Mouse (Mus musculus): Measurements from ENCODE around the gene Dynlt1b.
"Not testable (repeated sequence)": the region's sequence is repeated elsewhere in the genome, so short reads cannot be mapped to it uniquely, and the experiment has no call there.

Gene Dynlt1b

DNA sequence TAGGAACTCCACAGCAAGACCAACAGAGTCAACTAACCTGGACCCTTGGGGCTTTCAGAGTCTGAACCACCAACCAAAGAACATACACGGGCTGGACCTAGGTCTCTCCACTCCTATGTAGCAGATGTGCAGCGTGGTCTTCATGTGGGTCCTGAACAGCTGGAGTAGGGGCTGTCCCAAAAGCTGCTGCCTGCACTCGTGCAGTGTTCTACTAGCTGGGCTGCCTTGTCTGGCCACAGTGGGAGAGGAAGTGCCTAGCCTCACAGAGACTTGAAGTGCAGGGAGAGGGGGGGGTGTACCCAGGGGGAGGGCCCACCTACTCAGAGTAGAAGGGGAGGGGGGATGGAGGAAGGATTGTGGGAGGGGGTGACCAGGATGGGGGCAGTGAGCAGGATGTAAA, 7.1 kb upstream of the Dynlt1b start:
- DNase-seq (ENCODE audit: low spot score), result not testable (repeated sequence)

DNA sequence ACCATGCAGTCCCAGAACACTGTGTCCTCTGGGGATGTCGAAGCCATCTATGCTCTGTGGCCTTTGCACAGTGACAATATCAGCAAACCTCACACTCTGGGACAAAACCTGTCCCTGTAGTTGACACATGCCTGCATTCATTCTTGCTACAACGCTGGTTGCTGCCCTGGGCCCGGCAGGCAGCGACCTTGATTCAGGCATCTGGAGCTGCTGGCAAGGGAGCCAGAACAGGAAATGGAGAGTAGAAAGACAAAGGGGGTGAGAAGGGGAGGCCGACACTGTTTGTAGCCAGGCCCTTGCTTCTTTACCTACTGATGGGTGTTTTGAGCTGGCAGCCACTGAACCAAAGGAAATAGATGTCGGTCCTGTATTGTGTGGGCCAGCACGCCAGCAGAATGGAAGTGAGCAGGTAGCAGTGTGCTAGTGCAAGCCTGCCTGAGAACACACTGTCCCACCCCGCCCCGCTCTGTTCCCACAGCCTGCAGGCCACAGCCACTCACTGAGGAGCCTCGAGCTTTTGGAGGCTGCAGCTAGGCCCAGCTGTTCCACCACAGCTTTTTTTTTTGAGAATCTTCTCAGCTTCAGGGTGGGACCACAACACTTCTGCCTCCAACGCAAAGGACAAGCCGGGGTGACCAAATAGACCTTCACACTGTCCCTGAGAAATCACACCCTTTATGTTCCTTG, 5.5 kb upstream of the Dynlt1b start:
- not testable (repeated sequence) for DNase-seq (ENCODE audit: low spot score)

DNA sequence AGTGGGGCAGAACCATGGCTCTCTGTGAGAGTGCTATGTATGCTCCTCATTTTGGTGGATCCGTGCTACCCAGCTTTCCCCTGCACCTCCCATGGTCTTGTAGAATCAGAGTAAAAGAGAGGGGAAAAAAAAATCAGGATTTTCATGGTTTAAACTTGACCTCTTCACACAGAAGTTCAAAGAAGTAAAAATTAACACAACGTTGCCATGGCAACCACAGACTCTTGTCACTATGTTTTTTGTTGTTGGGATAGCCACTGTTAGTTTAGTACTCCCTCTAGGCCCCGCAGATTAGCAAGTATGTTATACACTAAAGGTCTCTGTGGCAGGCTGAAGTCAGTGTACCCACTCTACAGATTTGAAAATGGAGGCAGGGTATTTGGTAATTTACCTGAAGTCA, 4.6 kb upstream of the Dynlt1b start:
- DNase-seq (ENCODE audit: low spot score), result not testable (repeated sequence)

- not testable (repeated sequence) for DNase-seq (ENCODE audit: low spot score)
Measured at GRCm38 (mm10) chr17:6426869-6427268, 3.0 kb upstream of the Dynlt1b start.

DNA sequence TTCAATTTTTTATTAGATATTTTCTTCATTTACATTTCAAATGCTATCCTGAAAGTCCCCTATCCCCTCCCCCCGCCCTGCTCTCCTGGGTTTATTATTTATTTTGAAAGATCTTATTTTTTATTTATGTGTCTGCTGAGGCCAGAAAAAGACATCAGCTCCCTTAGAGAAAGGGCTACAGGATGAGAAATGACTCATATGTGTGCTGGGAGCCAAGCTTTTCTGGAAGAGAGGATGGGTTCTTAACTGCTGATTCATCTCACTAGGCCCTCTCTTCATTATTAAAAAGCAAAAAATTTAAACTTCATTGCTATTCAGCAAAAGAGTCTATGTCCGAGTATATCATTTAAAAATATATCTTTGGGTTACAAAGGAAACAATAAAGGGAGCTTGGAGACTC, 986 bp upstream of the Dynlt1b start:
- not testable (repeated sequence) for DNase-seq (ENCODE audit: low spot score)

DNA sequence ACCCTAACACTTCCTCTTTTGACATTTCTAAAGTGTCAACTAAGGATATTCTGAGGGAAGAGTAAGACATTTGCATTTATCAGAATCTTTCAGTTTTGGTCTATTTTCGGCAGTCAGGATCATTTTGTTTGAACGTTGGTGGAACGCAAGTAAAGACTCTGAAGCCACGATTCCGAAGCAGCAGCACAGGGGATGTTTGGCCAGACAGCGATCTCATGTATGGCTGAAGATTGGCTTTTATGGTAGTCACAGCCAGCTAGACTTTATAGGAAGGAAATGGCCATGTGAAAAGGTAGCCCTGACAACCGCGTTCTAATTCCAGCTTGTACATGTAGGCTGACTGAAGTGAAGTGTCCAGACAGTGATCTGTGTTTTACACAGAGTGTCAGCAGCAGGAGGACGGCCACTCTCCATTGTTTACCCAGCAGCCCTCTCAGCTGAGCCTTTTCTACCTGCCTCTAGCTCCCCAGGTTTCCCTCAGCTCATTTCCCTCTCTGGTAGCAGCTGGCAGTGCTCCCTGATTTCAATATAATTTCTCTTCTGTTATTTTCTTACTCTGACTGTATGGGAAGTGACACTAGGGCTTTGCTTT, 594 bp downstream of the Dynlt1b start:
- not testable (repeated sequence) for DNase-seq (ENCODE audit: low spot score)

DNA sequence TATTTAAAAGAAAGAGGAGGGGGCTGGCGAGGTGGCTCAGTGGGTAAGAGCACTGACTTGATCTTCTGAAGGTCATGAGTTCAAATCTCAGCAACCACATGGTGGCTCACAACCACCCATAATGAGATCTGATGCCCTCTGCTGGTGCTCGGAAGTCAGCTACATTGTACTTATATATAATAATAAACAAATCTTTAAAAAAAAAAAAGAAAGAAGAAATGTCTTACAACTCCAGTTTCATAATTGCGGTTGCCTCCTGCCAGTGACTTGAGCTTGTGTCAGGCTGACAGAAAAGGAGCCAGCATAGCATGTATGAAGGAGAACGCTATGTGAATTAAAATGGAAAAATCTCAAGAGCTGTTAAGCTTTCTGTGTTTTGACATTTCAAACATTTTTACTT, 2.5 kb downstream of the Dynlt1b start:
- DNase-seq (ENCODE audit: low spot score), result not testable (repeated sequence)

GRCm38 (mm10) chr17:6433691-6434090, 3.8 kb downstream of the Dynlt1b start:
- DNase-seq (ENCODE audit: low spot score), result not testable (repeated sequence)

GRCm38 (mm10) chr17:6438080-6438479, 8.2 kb downstream of the Dynlt1b start:
- not testable (repeated sequence) for DNase-seq (ENCODE audit: low spot score)

DNA sequence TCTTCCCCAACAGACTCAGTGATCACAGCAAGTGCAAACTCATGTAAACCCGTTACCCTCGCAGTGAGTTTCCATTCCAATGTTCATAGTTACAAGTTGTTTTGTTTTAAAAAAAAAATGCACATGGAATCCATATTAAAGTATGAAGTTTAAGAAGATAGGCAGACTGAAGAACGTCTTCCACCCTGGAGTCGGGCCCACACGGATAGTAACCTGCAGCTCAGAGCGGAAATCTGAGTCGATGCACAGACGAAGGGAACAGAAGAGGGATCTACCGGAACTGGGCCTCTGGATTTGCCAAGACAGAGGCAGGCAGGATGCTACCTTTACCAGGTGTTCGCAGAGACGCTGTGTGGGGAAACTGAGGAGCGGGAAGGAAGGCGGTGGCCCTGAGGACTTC, 10.0 kb downstream of the Dynlt1b start:
- not testable (repeated sequence) for DNase-seq (ENCODE audit: low spot score)

DNA sequence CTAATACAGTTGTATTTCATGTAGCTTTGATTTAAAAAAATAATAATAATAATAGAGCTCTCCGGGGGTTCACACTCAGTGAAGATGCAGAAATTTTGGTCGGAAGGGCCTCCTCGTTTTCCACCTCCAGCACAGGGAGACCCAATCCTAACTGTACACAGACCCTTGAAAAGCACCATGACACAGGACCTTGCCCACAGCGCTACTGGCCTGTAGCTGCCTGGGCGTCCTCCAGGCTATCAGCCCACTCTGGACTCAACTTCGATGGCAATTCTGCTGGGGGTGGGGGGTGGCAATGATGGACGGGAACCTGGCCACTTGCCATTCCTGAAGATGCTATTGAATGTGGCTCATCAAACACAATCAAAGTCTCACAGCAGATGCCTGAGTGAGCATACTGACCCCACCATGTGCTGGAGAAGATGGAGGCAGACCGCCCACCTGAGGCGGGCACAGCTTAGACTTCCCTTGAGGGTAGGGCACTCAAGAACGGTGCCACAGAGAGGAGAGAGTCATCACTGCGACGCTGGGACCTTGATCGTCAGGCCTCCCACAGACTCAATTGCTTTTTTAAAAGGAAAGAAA, 10.7 kb downstream of the Dynlt1b start:
- not testable (repeated sequence) for DNase-seq (ENCODE audit: low spot score)

- DNase-seq (ENCODE audit: low spot score), result not testable (repeated sequence)
Measured at GRCm38 (mm10) chr17:6441254-6441653, 11.3 kb downstream of the Dynlt1b start.

GRCm38 (mm10) chr17:6442513-6442912, 12.6 kb downstream of the Dynlt1b start:
- not testable (repeated sequence) for DNase-seq (ENCODE audit: low spot score)

DNA sequence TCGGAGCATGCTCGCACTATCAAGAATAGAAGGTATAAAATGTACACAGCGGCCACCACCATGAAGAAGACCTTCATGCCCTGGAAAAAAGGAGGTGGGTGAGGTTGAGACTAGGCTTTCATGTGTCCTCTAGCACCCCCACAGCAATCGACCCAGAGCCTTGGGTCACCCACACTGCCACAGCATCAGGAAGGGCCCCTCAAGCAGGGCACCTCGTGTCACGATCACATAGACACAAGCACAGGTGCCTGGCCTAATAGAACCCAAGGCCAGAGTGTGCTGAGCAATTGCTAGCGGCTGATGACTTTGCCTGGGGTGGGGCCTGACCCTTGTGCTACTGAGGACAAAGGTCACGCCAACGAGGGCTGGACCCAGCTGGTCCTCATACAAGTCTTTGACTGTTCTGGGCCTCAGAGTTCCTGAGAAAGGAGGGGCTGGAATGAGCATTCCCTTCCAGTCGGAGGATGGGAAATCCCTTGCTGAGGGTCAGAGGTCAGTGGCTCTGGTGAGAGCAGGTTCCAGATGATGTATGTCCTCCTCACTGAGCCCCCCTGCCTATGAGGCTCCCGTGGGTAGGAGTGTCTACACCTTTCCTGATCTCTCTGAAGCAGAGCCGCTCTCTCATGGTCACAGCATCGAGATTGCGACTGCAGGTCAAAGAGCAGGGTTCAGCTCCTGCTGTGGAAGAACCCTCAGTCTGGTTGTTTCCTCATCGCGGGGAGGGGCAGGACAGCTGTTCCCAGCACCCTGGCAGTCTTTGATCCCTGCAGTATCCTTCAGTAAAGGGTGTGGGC, 16.1 kb downstream of the Dynlt1b start:
- DNase-seq (ENCODE audit: low spot score), result not testable (repeated sequence)

DNA sequence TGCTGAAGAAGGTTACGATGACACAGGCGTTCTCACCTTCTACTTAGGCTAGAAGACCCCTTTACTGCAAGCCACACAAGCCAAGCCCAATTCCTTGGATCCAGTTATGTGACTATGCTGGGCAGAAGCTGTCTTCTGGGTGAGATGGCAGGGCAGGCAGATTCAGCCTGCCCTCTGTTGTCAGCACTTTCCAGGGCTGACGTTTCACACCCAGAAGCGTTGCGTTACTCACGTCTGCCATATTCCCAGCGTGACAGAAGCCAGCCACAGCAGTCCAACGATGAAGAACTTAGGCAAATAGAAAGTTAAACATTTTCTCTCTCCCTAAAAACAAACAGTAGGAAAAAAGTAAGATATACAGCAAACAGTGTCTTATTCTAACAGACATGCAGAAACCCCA, 18.4 kb downstream of the Dynlt1b start:
- DNase-seq (ENCODE audit: low spot score), result not testable (repeated sequence)

- DNase-seq (ENCODE audit: low spot score), result not testable (repeated sequence)
Measured at GRCm38 (mm10) chr17:6449166-6449565, 19.3 kb downstream of the Dynlt1b start.

- DNase-seq (ENCODE audit: low spot score), result not testable (repeated sequence)
Measured at GRCm38 (mm10) chr17:6451205-6451604, 21.3 kb downstream of the Dynlt1b start.

GRCm38 (mm10) chr17:6452689-6453088, 22.8 kb downstream of the Dynlt1b start:
- not testable (repeated sequence) for DNase-seq (ENCODE audit: low spot score)

DNA sequence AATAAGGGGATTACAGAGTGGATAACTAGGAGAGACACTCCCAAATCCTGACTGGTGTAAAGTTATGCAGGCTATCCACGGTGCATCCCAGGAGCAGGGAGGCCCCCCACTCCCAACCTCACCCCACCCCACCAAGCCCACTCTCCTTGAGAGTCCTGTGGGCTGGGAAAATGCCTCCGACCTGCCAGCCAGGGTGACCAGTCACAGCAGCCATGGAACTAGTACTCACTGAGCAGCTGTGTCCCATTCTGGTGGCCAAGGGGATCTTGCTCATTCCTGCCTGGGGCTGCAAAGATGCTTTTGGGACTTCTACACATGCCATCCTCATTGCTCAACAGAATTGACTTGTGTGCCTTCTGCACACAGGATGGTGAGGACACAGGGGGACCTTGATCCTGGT, 24.8 kb downstream of the Dynlt1b start:
- DNase-seq (ENCODE audit: low spot score), result not testable (repeated sequence)

GRCm38 (mm10) chr17:6455883-6456282, 26.0 kb downstream of the Dynlt1b start:
- not testable (repeated sequence) for DNase-seq (ENCODE audit: low spot score)

DNA sequence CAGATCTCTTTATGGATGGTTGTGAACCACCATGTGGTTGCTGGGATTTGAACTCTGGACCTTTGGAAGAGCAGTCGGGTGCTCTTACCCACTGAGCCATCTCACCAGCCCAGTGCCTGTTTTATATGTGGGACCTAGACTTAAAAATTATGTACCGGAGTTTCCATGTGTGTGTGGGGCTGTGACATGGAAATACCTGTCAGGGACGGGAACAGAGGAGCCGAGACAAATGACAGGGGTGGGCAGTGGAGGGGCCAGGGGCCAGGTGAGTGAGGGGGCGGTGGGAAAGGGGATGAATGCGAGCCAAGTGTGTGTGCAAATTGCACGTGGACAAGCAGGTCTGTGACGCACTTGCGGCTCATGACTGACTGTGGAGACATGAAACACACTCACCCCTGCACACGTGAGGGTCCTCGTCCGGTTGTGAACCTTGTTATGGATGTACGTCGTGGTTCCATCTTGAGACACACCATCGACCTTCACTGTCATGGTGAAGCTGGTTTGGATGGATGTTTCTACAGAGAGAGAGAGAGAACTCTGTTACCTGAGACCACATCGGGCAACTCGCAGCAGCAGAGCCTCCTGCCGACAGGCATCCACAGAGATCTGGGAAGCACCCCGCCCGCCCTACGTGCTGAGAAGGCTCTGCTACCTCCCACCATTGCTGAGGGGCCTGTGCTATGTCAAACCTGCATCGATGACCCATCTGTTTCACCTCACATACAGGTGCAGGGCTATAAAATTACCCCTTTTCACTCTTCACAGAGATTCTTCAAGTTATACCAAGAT, 26.9 kb downstream of the Dynlt1b start:
- DNase-seq (ENCODE audit: low spot score), result not testable (repeated sequence)

Data from urinary bladder, postnatal 25 days (tissue).